Mouse (Mus musculus): ENCODE results near the gene Mpdz. TPM values are rescaled to one million over a fixed set of nuclear protein-coding genes. Genes with fewer than 3 reads are reported as not detected.

Gene Mpdz
- polyA plus RNA-seq (2014; fragmentation: Nextera tagmentation; extraction: Ambion mirVana), result 15.1 and 16.2 TPM in 2 replicates

GRCm38 (mm10) chr4:81442078-81442981 is at the start of gene Mpdz:
Gene Mpdz, minus strand, starts transcription at chr4:81442815.
- H3K4me2 ChIP-seq (replicated peaks), result peak within 1 kb of the TSS; percentile 84
- no peaks in the 10 kb centered on the region for H3K9me3 ChIP-seq (ENCODE audit: control insufficient read depth, low read length)
- 0 out of 2 replicates have a peak, but pooled peaks cover 3% of the 10 kb centered on the region for H3K27me3 ChIP-seq (ENCODE audit: control insufficient read depth, insufficient read depth, low read length)
- no peaks in the 10 kb centered on the region for H3K36me3 ChIP-seq (replicated peaks; ENCODE audit: control insufficient read depth, insufficient read depth)
- peak within 1 kb of the TSS; percentile 82 for H3K9ac ChIP-seq
- ATAC-seq (ENCODE audit: low FRiP score) (peak; percentile 94), DNase-seq (ENCODE audit: low spot score) (peak; percentile 69)
- WGBS, result under 1% methylated on average over 81 of the region's 97 CpGs
- H3K4me3 ChIP-seq (replicated peaks; ENCODE audit: low read length), result peak within 1 kb of the TSS; percentile 83
- H3K4me1 ChIP-seq (replicated peaks; ENCODE audit: control insufficient read depth, insufficient read depth, low read length), result peaks cover 5% of the 10 kb centered on the region
- H3K27ac ChIP-seq, result peak within 1 kb of the TSS; percentile 76

- no peak overlapping the region for H3K9ac ChIP-seq
- no peak overlapping the region for H3K27ac ChIP-seq
- DNase-seq (ENCODE audit: low spot score), result no peak
- 81% methylated on average over 2 of the region's 2 CpGs for WGBS
- H3K4me1 ChIP-seq (replicated peaks; ENCODE audit: control insufficient read depth, insufficient read depth, low read length), result no peaks in the 10 kb centered on the region
- no peak overlapping the region for H3K4me2 ChIP-seq (replicated peaks)
- H3K4me3 ChIP-seq (replicated peaks; ENCODE audit: low read length), result no peak overlapping the region
- H3K27me3 ChIP-seq (ENCODE audit: control insufficient read depth, insufficient read depth, low read length), result no peaks in the 10 kb centered on the region
- no peaks in the 10 kb centered on the region for H3K36me3 ChIP-seq (replicated peaks; ENCODE audit: control insufficient read depth, insufficient read depth)
- H3K9me3 ChIP-seq (ENCODE audit: control insufficient read depth, low read length), result no peaks in the 10 kb centered on the region
- no peak for ATAC-seq (ENCODE audit: low FRiP score)
Measured at GRCm38 (mm10) chr4:81490556-81490955, 47.9 kb upstream of the Mpdz start.

GRCm38 (mm10) chr4:81484603-81485002 is 42.0 kb upstream of the Mpdz start:
- Histone ChIP-seq H3K36me3 (replicated peaks; ENCODE audit: control insufficient read depth, insufficient read depth) (no peaks in the 10 kb centered on the region), H3K27me3 (ENCODE audit: control insufficient read depth, insufficient read depth, low read length) (no peaks in the 10 kb centered on the region), H3K4me2 (replicated peaks) (no peak overlapping the region), H3K9me3 (ENCODE audit: control insufficient read depth, low read length) (no peaks in the 10 kb centered on the region), H3K9ac (no peak overlapping the region), H3K27ac (no peak overlapping the region), H3K4me3 (replicated peaks; ENCODE audit: low read length) (no peak overlapping the region), H3K4me1 (replicated peaks; ENCODE audit: control insufficient read depth, insufficient read depth, low read length) (no peaks in the 10 kb centered on the region)
- 85% methylated on average over 7 of the region's 7 CpGs for WGBS
- ATAC-seq (ENCODE audit: low FRiP score) (no peak), DNase-seq (ENCODE audit: low spot score) (no peak)

- no peak overlapping the region for H3K9ac ChIP-seq
- H3K4me2 ChIP-seq (replicated peaks), result no peak overlapping the region
- no peaks in the 10 kb centered on the region for H3K4me1 ChIP-seq (replicated peaks; ENCODE audit: control insufficient read depth, insufficient read depth, low read length)
- H3K27ac ChIP-seq, result no peak overlapping the region
- ATAC-seq (ENCODE audit: low FRiP score) (no peak), DNase-seq (ENCODE audit: low spot score) (no peak)
- WGBS, result 84% methylated on average over 18 of the region's 18 CpGs
- no peak overlapping the region for H3K4me3 ChIP-seq (replicated peaks; ENCODE audit: low read length)
- no peaks in the 10 kb centered on the region for H3K9me3 ChIP-seq (ENCODE audit: control insufficient read depth, low read length)
- no peaks in the 10 kb centered on the region for H3K27me3 ChIP-seq (ENCODE audit: control insufficient read depth, insufficient read depth, low read length)
- H3K36me3 ChIP-seq (replicated peaks; ENCODE audit: control insufficient read depth, insufficient read depth), result no peaks in the 10 kb centered on the region
Measured at GRCm38 (mm10) chr4:81483887-81484602, 41.4 kb upstream of the Mpdz start.

GRCm38 (mm10) chr4:81483159-81483558 is 40.5 kb upstream of the Mpdz start:
- no peak overlapping the region for H3K4me3 ChIP-seq (replicated peaks; ENCODE audit: low read length)
- ATAC-seq (ENCODE audit: low FRiP score), result no peak
- DNase-seq (ENCODE audit: low spot score), result no peak
- no peaks in the 10 kb centered on the region for H3K27me3 ChIP-seq (ENCODE audit: control insufficient read depth, insufficient read depth, low read length)
- no peaks in the 10 kb centered on the region for H3K4me1 ChIP-seq (replicated peaks; ENCODE audit: control insufficient read depth, insufficient read depth, low read length)
- no peaks in the 10 kb centered on the region for H3K9me3 ChIP-seq (ENCODE audit: control insufficient read depth, low read length)
- WGBS, result 17% methylated on average over 6 of the region's 6 CpGs
- H3K27ac ChIP-seq, result no peak overlapping the region
- no peak overlapping the region for H3K9ac ChIP-seq
- H3K4me2 ChIP-seq (replicated peaks), result no peak overlapping the region
- H3K36me3 ChIP-seq (replicated peaks; ENCODE audit: control insufficient read depth, insufficient read depth), result no peaks in the 10 kb centered on the region

- Histone ChIP-seq H3K27ac (no peak overlapping the region), H3K4me1 (replicated peaks; ENCODE audit: control insufficient read depth, insufficient read depth, low read length) (no peaks in the 10 kb centered on the region), H3K36me3 (replicated peaks; ENCODE audit: control insufficient read depth, insufficient read depth) (no peaks in the 10 kb centered on the region), H3K9ac (no peak overlapping the region), H3K9me3 (ENCODE audit: control insufficient read depth, low read length) (no peaks in the 10 kb centered on the region), H3K4me3 (replicated peaks; ENCODE audit: low read length) (no peak overlapping the region), H3K27me3 (ENCODE audit: control insufficient read depth, insufficient read depth, low read length) (no peaks in the 10 kb centered on the region), H3K4me2 (replicated peaks) (no peak overlapping the region)
- 91% methylated on average over 4 of the region's 4 CpGs for WGBS
- DNase-seq (ENCODE audit: low spot score), result no peak
- ATAC-seq (ENCODE audit: low FRiP score), result no peak
Measured at GRCm38 (mm10) chr4:81466821-81467220, 24.2 kb upstream of the Mpdz start.

- H3K4me3 ChIP-seq (replicated peaks; ENCODE audit: low read length), result no peak overlapping the region
- H3K27ac ChIP-seq, result no peak overlapping the region
- no peak for DNase-seq (ENCODE audit: low spot score)
- 93% methylated on average over 3 of the region's 3 CpGs for WGBS
- H3K9me3 ChIP-seq (ENCODE audit: control insufficient read depth, low read length), result no peaks in the 10 kb centered on the region
- no peaks in the 10 kb centered on the region for H3K27me3 ChIP-seq (ENCODE audit: control insufficient read depth, insufficient read depth, low read length)
- H3K4me2 ChIP-seq (replicated peaks), result no peak overlapping the region
- no peaks in the 10 kb centered on the region for H3K36me3 ChIP-seq (replicated peaks; ENCODE audit: control insufficient read depth, insufficient read depth)
- ATAC-seq (ENCODE audit: low FRiP score), result no peak
- H3K9ac ChIP-seq, result no peak overlapping the region
- H3K4me1 ChIP-seq (replicated peaks; ENCODE audit: control insufficient read depth, insufficient read depth, low read length), result no peaks in the 10 kb centered on the region
Measured at GRCm38 (mm10) chr4:81465172-81465571, 22.6 kb upstream of the Mpdz start.

GRCm38 (mm10) chr4:81462253-81462652 is 19.6 kb upstream of the Mpdz start:
- Histone ChIP-seq H3K4me2 (replicated peaks) (no peak overlapping the region), H3K36me3 (replicated peaks; ENCODE audit: control insufficient read depth, insufficient read depth) (no peaks in the 10 kb centered on the region), H3K9me3 (ENCODE audit: control insufficient read depth, low read length) (no peaks in the 10 kb centered on the region), H3K27me3 (ENCODE audit: control insufficient read depth, insufficient read depth, low read length) (no peaks in the 10 kb centered on the region), H3K27ac (no peak overlapping the region), H3K4me3 (replicated peaks; ENCODE audit: low read length) (no peak overlapping the region), H3K4me1 (replicated peaks; ENCODE audit: control insufficient read depth, insufficient read depth, low read length) (no peaks in the 10 kb centered on the region), H3K9ac (no peak overlapping the region)
- WGBS, result 73% methylated on average over 4 of the region's 4 CpGs
- ATAC-seq (ENCODE audit: low FRiP score) (no peak), DNase-seq (ENCODE audit: low spot score) (no peak)

- H3K9ac ChIP-seq, result no peak overlapping the region
- H3K9me3 ChIP-seq (ENCODE audit: control insufficient read depth, low read length), result no peaks in the 10 kb centered on the region
- 86% methylated on average over 1 of the region's 1 CpGs for WGBS
- no peaks in the 10 kb centered on the region for H3K27me3 ChIP-seq (ENCODE audit: control insufficient read depth, insufficient read depth, low read length)
- no peak overlapping the region for H3K4me2 ChIP-seq (replicated peaks)
- no peak overlapping the region for H3K4me3 ChIP-seq (replicated peaks; ENCODE audit: low read length)
- H3K4me1 ChIP-seq (replicated peaks; ENCODE audit: control insufficient read depth, insufficient read depth, low read length), result no peaks in the 10 kb centered on the region
- H3K36me3 ChIP-seq (replicated peaks; ENCODE audit: control insufficient read depth, insufficient read depth), result no peaks in the 10 kb centered on the region
- DNase-seq (ENCODE audit: low spot score) (no peak), ATAC-seq (ENCODE audit: low FRiP score) (no peak)
- no peak overlapping the region for H3K27ac ChIP-seq
Measured at GRCm38 (mm10) chr4:81458921-81459320, 16.3 kb upstream of the Mpdz start.
